ENCODE assay signal across 8 mouse cellular contexts in genomic region chr16:10452445-10452896, GRCm38 (mm10). TPM values are rescaled to one million over a fixed set of nuclear protein-coding genes. Genes with fewer than 3 reads are reported as not detected.
A peak's percentile ranks its signal among the peaks of the same experiment; 100 is the strongest.
DNase-seq lines count a peak whose midpoint lies in the region; ATAC-seq lines count a peak whose summit lies in the region.

No protein-coding gene starts in this region.

- no peaks in the 10 kb centered on the region for H3K27me3 ChIP-seq in heart, embryonic 10.5 days (ENCODE audit: insufficient read depth, poor library complexity, severe bottlenecking)
- no peaks in the 10 kb centered on the region for H3K27me3 ChIP-seq in intestine, embryonic 15.5 days (replicated peaks)
- H3K27me3 ChIP-seq in neural tube, embryonic 15.5 days (replicated peaks) = no peaks in the 10 kb centered on the region

- no peak overlapping the region for H3K4me3 ChIP-seq in heart, embryonic 10.5 days
- no peak overlapping the region for H3K4me3 ChIP-seq in intestine, embryonic 15.5 days (replicated peaks)
- H3K4me3 ChIP-seq in neural tube, embryonic 15.5 days (replicated peaks) = no peak overlapping the region

- 69% methylated on average over 8 of the region's 8 CpGs for WGBS in heart, embryonic 10.5 days
- WGBS in intestine, embryonic 15.5 days = 61% methylated on average over 8 of the region's 8 CpGs
- WGBS in neural tube, embryonic 15.5 days = 60% methylated on average over 8 of the region's 8 CpGs

- no peaks in the 10 kb centered on the region for H3K9me3 ChIP-seq in heart, embryonic 10.5 days
- H3K9me3 ChIP-seq in intestine, embryonic 15.5 days = no peaks in the 10 kb centered on the region
- H3K9me3 ChIP-seq in neural tube, embryonic 15.5 days (replicated peaks) = no peaks in the 10 kb centered on the region

- no peak overlapping the region for H3K27ac ChIP-seq in heart, embryonic 10.5 days
- peak overlapping the region; percentile 2; the same call in 1 of the 2 replicates for H3K27ac ChIP-seq in intestine, embryonic 15.5 days
- H3K27ac ChIP-seq in neural tube, embryonic 15.5 days (replicated peaks) = no peak overlapping the region; the same call in 1 of the 2 replicates

- peak; percentile 57 for ATAC-seq in intestine, embryonic 15.5 days
- ATAC-seq in neural tube, embryonic 15.5 days (ENCODE audit: low FRiP score) = peak; percentile 80

- intact Hi-C loops in left cerebral cortex, postnatal 10 days (cut with DNase I) = no loop called here

- no peaks in the 10 kb centered on the region for H3K36me3 ChIP-seq in heart, embryonic 10.5 days
- H3K36me3 ChIP-seq in intestine, embryonic 15.5 days = no peaks in the 10 kb centered on the region
- no peaks in the 10 kb centered on the region for H3K36me3 ChIP-seq in neural tube, embryonic 15.5 days

- DNase-seq in heart, adult 18-20 months = peak; percentile 84 to 89
- no peak for DNase-seq in heart, embryonic 10.5 days (ENCODE audit: low spot score)
- DNase-seq in adrenal gland, postnatal 36 days = peak; percentile 93 to 94
- peak; percentile 58 to 59 for DNase-seq in frontal cortex, postnatal 36 days (ENCODE audit: low spot score in 2 of 2)
- DNase-seq in left cerebral cortex, postnatal 10 days (ENCODE audit: extremely low spot score in 1 of 2, low spot score in 2 of 2) = peak; percentile 89 to 94
- peak; percentile 78 for DNase-seq in urinary bladder, postnatal 14 days (ENCODE audit: low spot score)

- H3K4me2 ChIP-seq in intestine, embryonic 15.5 days (replicated peaks) = no peak overlapping the region
- no peak overlapping the region for H3K4me2 ChIP-seq in neural tube, embryonic 15.5 days

- no peak overlapping the region for H3K9ac ChIP-seq in intestine, embryonic 15.5 days
- no peak overlapping the region for H3K9ac ChIP-seq in neural tube, embryonic 15.5 days (replicated peaks)

- H3K4me1 ChIP-seq in heart, embryonic 10.5 days = peaks cover 5% of the 10 kb centered on the region
- H3K4me1 ChIP-seq in intestine, embryonic 15.5 days (replicated peaks) = peaks cover 24% of the 10 kb centered on the region
- H3K4me1 ChIP-seq in neural tube, embryonic 15.5 days = peaks cover 14% of the 10 kb centered on the region

RNA-seq across cellular contexts. Expression of gene Tvp23a, which starts 5.3 kb away (rescaled TPM):
- total RNA-seq in heart, adult 18-20 months (2021) = under 1 TPM; 0.10 to 0.26 TPM
- 6.0 and 9.2 TPM in 2 replicates for polyA plus RNA-seq in heart, embryonic 10.5 days (2016; fragmentation: Nextera tagmentation; extraction: Ambion mirVana)
- 1 to 10 TPM; 1.2 to 1.6 TPM for total RNA-seq in adrenal gland, postnatal 36 days (2021)
- 7.1 and 9.0 TPM in 2 replicates for polyA plus RNA-seq in intestine, embryonic 15.5 days (2015; fragmentation: Nextera tagmentation; extraction: Ambion mirVana)
- total RNA-seq in left cerebral cortex, postnatal 10 days (2021) = 10 to 100 TPM; 38.5 to 39.7 TPM
- polyA plus RNA-seq in neural tube, embryonic 15.5 days (2015; fragmentation: Nextera tagmentation; extraction: Ambion mirVana) = 47.0 and 48.9 TPM in 2 replicates

RNA-seq across cellular contexts. Expression of gene Ciita, which starts 27.4 kb away (rescaled TPM):
- total RNA-seq in heart, adult 18-20 months (2021) = 1 to 10 TPM; 1.3 to 3.9 TPM
- 0.05 and 0.27 TPM in 2 replicates for polyA plus RNA-seq in heart, embryonic 10.5 days (2016; fragmentation: Nextera tagmentation; extraction: Ambion mirVana)
- 1 to 10 TPM; 1.7 TPM for total RNA-seq in adrenal gland, postnatal 36 days (2021)
- polyA plus RNA-seq in intestine, embryonic 15.5 days (2015; fragmentation: Nextera tagmentation; extraction: Ambion mirVana) = 0.37 and 0.41 TPM in 2 replicates
- not detected for total RNA-seq in left cerebral cortex, postnatal 10 days (2021)
- polyA plus RNA-seq in neural tube, embryonic 15.5 days (2015; fragmentation: Nextera tagmentation; extraction: Ambion mirVana) = 0.47 and 3.4 TPM in 2 replicates

RNA-seq across cellular contexts. Expression of gene Nubp1, which starts 40.7 kb away (rescaled TPM):
- 1 to 10 TPM; 7.7 to 8.4 TPM for total RNA-seq in heart, adult 18-20 months (2021)
- polyA plus RNA-seq in heart, embryonic 10.5 days (2016; fragmentation: Nextera tagmentation; extraction: Ambion mirVana) = 60.1 and 70.9 TPM in 2 replicates
- 10 to 100 TPM; 27.3 to 29.6 TPM for total RNA-seq in adrenal gland, postnatal 36 days (2021)
- polyA plus RNA-seq in intestine, embryonic 15.5 days (2015; fragmentation: Nextera tagmentation; extraction: Ambion mirVana) = 55.4 and 56.6 TPM in 2 replicates
- total RNA-seq in left cerebral cortex, postnatal 10 days (2021) = 10 to 100 TPM; 14.0 to 16.8 TPM
- 49.8 and 55.7 TPM in 2 replicates for polyA plus RNA-seq in neural tube, embryonic 15.5 days (2015; fragmentation: Nextera tagmentation; extraction: Ambion mirVana)

RNA-seq across cellular contexts. Expression of gene Tekt5, which starts 57.2 kb away (rescaled TPM):
- not detected for total RNA-seq in heart, adult 18-20 months (2021)
- polyA plus RNA-seq in heart, embryonic 10.5 days (2016; fragmentation: Nextera tagmentation; extraction: Ambion mirVana) = 0.11 and 0.23 TPM in 2 replicates
- total RNA-seq in adrenal gland, postnatal 36 days (2021) = not detected
- polyA plus RNA-seq in intestine, embryonic 15.5 days (2015; fragmentation: Nextera tagmentation; extraction: Ambion mirVana) = 0.15 and 0.25 TPM in 2 replicates
- total RNA-seq in left cerebral cortex, postnatal 10 days (2021) = 1 to 10 TPM; 7.3 to 7.7 TPM
- polyA plus RNA-seq in neural tube, embryonic 15.5 days (2015; fragmentation: Nextera tagmentation; extraction: Ambion mirVana) = 19.9 and 25.6 TPM in 2 replicates

Comparison
In these comparisons a context has a peak if more than half of its experiments do, and no peak if none do; other contexts are left out.
1. RNA of gene Tvp23a, which starts 5.3 kb away (total RNA-seq): 38.5 to 39.7 TPM in left cerebral cortex, postnatal 10 days; 1.2 to 1.6 TPM in adrenal gland, postnatal 36 days and 0.10 to 0.26 TPM in heart, adult 18-20 months; every median in the first group is over 10 times any median in the second.